Comparison of ENCODE assay signal across 10 mouse cellular contexts in genomic region chr14:55561860-55562259, GRCm38 (mm10). TPM values are rescaled to one million over a fixed set of nuclear protein-coding genes. Genes with fewer than 3 reads are reported as not detected.
DNase-seq lines count a peak whose midpoint lies in the region; ATAC-seq and TF ChIP-seq lines count a peak whose summit lies in the region.
"Had no signal": no experiment of that assay in that cellular context is flagged by ENCODE, and none has a peak within 500 bp of the region (broad histone marks: within the 10 kb centered on the region; RNA-seq: fewer than 3 reads in every experiment).

No protein-coding gene starts in this region.

- H3K27ac ChIP-seq in heart, embryonic 16.5 days (ENCODE audit: low read length), result no peak overlapping the region
- no peak overlapping the region for H3K27ac ChIP-seq in midbrain, embryonic 12.5 days (replicated peaks)
- no peak overlapping the region for H3K27ac ChIP-seq in midbrain, embryonic 11.5 days (ENCODE audit: low read depth, low read length)
- H3K27ac ChIP-seq in kidney, postnatal 0 days, result peak overlapping the region; percentile 79
- no peak overlapping the region for H3K27ac ChIP-seq in neural tube, embryonic 15.5 days (replicated peaks)

- peak overlapping the region; percentile 85; the same call in 1 of the 2 replicates for H3K4me2 ChIP-seq in heart, embryonic 16.5 days (ENCODE audit: low read depth, low read length)
- H3K4me2 ChIP-seq in midbrain, embryonic 12.5 days (replicated peaks), result peak overlapping the region; percentile 86
- no peak overlapping the region for H3K4me2 ChIP-seq in midbrain, embryonic 11.5 days
- H3K4me2 ChIP-seq in kidney, postnatal 0 days (ENCODE audit: low read length), result peak overlapping the region; percentile 85
- H3K4me2 ChIP-seq in neural tube, embryonic 15.5 days, result peak overlapping the region; percentile 86

- H3K4me3 ChIP-seq in heart, embryonic 16.5 days (ENCODE audit: low read length), result no peak overlapping the region
- no peak overlapping the region for H3K4me3 ChIP-seq in midbrain, embryonic 12.5 days
- H3K4me3 ChIP-seq in midbrain, embryonic 11.5 days (ENCODE audit: low read depth, low read length), result no peak overlapping the region
- H3K4me3 ChIP-seq in kidney, postnatal 0 days (replicated peaks; ENCODE audit: low read depth, low read length), result no peak overlapping the region
- peak overlapping the region; percentile 63; the same call in 1 of the 2 replicates for H3K4me3 ChIP-seq in neural tube, embryonic 15.5 days (replicated peaks)

- H3K9me3 ChIP-seq in heart, embryonic 16.5 days (replicated peaks; ENCODE audit: control insufficient read depth, low read length), result no peaks in the 10 kb centered on the region
- H3K9me3 ChIP-seq in midbrain, embryonic 12.5 days, result no peaks in the 10 kb centered on the region
- no peaks in the 10 kb centered on the region for H3K9me3 ChIP-seq in midbrain, embryonic 11.5 days (ENCODE audit: control insufficient read depth, low read length)
- H3K9me3 ChIP-seq in kidney, postnatal 0 days (replicated peaks; ENCODE audit: low read length), result no peaks in the 10 kb centered on the region
- no peaks in the 10 kb centered on the region for H3K9me3 ChIP-seq in neural tube, embryonic 15.5 days (replicated peaks)

- 84% methylated on average over 10 of the region's 10 CpGs for WGBS in heart, embryonic 16.5 days
- WGBS in midbrain, embryonic 12.5 days, result 91% methylated on average over 10 of the region's 10 CpGs
- WGBS in midbrain, embryonic 11.5 days, result 89% methylated on average over 10 of the region's 10 CpGs
- 69% methylated on average over 10 of the region's 10 CpGs for WGBS in kidney, postnatal 0 days
- 91% methylated on average over 10 of the region's 10 CpGs for WGBS in neural tube, embryonic 15.5 days

- H3K27me3 ChIP-seq in heart, embryonic 16.5 days (ENCODE audit: control insufficient read depth, insufficient read depth, low read length), result no peaks in the 10 kb centered on the region
- no peaks in the 10 kb centered on the region for H3K27me3 ChIP-seq in midbrain, embryonic 12.5 days
- no peaks in the 10 kb centered on the region for H3K27me3 ChIP-seq in midbrain, embryonic 11.5 days (ENCODE audit: control insufficient read depth, insufficient read depth, low read length)
- H3K27me3 ChIP-seq in kidney, postnatal 0 days (ENCODE audit: insufficient read depth, low read length), result no peaks in the 10 kb centered on the region
- no peaks in the 10 kb centered on the region for H3K27me3 ChIP-seq in neural tube, embryonic 15.5 days (replicated peaks)

- H3K36me3 ChIP-seq in heart, embryonic 16.5 days (ENCODE audit: control insufficient read depth, insufficient read depth), result peaks cover 35% of the 10 kb centered on the region
- H3K36me3 ChIP-seq in midbrain, embryonic 12.5 days, result peaks cover 37% of the 10 kb centered on the region
- peaks cover 4% of the 10 kb centered on the region; the same call in 1 of the 2 replicates for H3K36me3 ChIP-seq in midbrain, embryonic 11.5 days (ENCODE audit: control insufficient read depth, insufficient read depth, low read length)
- H3K36me3 ChIP-seq in kidney, postnatal 0 days (ENCODE audit: insufficient read depth, low read length), result peaks cover 29% of the 10 kb centered on the region
- H3K36me3 ChIP-seq in neural tube, embryonic 15.5 days, result peaks cover 34% of the 10 kb centered on the region

- TF ChIP-seq CTCF in kidney, postnatal 0 days (IDR thresholded peaks at IDR 0.05; ENCODE audit: low read depth), result no peak

- no peak for ATAC-seq in heart, embryonic 16.5 days (replicated peaks; ENCODE audit: extremely low read depth, insufficient read depth, low FRiP score)
- no peak for ATAC-seq in midbrain, embryonic 12.5 days (ENCODE audit: low FRiP score, low read depth)
- no peak for ATAC-seq in midbrain, embryonic 11.5 days (ENCODE audit: low FRiP score)
- no peak for ATAC-seq in kidney, postnatal 0 days (replicated peaks; ENCODE audit: low FRiP score, low read depth)
- ATAC-seq in neural tube, embryonic 15.5 days (ENCODE audit: low FRiP score), result no peak

- H3K9ac ChIP-seq in heart, embryonic 16.5 days (ENCODE audit: low read length), result no peak overlapping the region
- no peak overlapping the region for H3K9ac ChIP-seq in midbrain, embryonic 12.5 days (replicated peaks)
- H3K9ac ChIP-seq in midbrain, embryonic 11.5 days (ENCODE audit: low read length), result no peak overlapping the region
- H3K9ac ChIP-seq in kidney, postnatal 0 days (ENCODE audit: low read depth, low read length), result no peak overlapping the region
- no peak overlapping the region for H3K9ac ChIP-seq in neural tube, embryonic 15.5 days (replicated peaks)

- DNase-seq in heart, adult 8-10 months (ENCODE audit: low spot score), result no peak
- no peak for DNase-seq in midbrain, embryonic 11.5 days (ENCODE audit: low spot score, missing footprints)
- DNase-seq in kidney, postnatal 0 days (ENCODE audit: low spot score), result no peak
- DNase-seq in ovary, postnatal 14 days (ENCODE audit: low spot score), result no peak
- DNase-seq in adrenal gland, adult 8-10 months, result no peak
- DNase-seq: cerebellum, adult 18-20 months had no signal

- peaks cover 10% of the 10 kb centered on the region for H3K4me1 ChIP-seq in heart, embryonic 16.5 days (ENCODE audit: control insufficient read depth, insufficient read depth, low read length)
- H3K4me1 ChIP-seq in midbrain, embryonic 12.5 days, result peaks cover 17% of the 10 kb centered on the region
- peaks cover 9% of the 10 kb centered on the region for H3K4me1 ChIP-seq in midbrain, embryonic 11.5 days (ENCODE audit: control insufficient read depth, insufficient read depth, low read length)
- peaks cover 9% of the 10 kb centered on the region; the same call in 1 of the 2 replicates for H3K4me1 ChIP-seq in kidney, postnatal 0 days (replicated peaks; ENCODE audit: insufficient read depth, low read length)
- H3K4me1 ChIP-seq in neural tube, embryonic 15.5 days, result peaks cover 25% of the 10 kb centered on the region

RNA-seq across cellular contexts. Expression of gene A730061H03Rik, which starts 1.7 kb away (rescaled TPM):
- 1.2 and 1.5 TPM in 2 replicates for polyA plus RNA-seq in heart, embryonic 16.5 days (2015; fragmentation: Nextera tagmentation; extraction: Ambion mirVana)
- not detected for total RNA-seq in heart, adult 8-10 months (2022)
- not detected in 2 replicates for polyA plus RNA-seq in midbrain, embryonic 12.5 days (2016; fragmentation: Nextera tagmentation; extraction: Ambion mirVana)
- 0.92 TPM in 1 of 2 replicates, not detected in the other for polyA plus RNA-seq in midbrain, embryonic 11.5 days (2014; fragmentation: Nextera tagmentation; extraction: Ambion mirVana)
- 1.7 and 2.2 TPM in 2 replicates for polyA plus RNA-seq in kidney, postnatal 0 days (2015; fragmentation: Nextera tagmentation; extraction: Ambion mirVana)
- 0.46 and 0.75 TPM in 2 replicates for polyA plus RNA-seq in neural tube, embryonic 15.5 days (2015; fragmentation: Nextera tagmentation; extraction: Ambion mirVana)
- total RNA-seq in adrenal gland, adult 8-10 months (2022), result 1 to 10 TPM in 1 of 4 experiments, under 1 TPM in 2, not detected in 1; 0.70 to 1.2 (median 0.81) TPM

RNA-seq across cellular contexts. Expression of gene Dcaf11, which starts 2.1 kb away (rescaled TPM):
- 75.1 and 75.5 TPM in 2 replicates for polyA plus RNA-seq in heart, embryonic 16.5 days (2015; fragmentation: Nextera tagmentation; extraction: Ambion mirVana)
- total RNA-seq in heart, adult 8-10 months (2022), result 100 to 1,000 TPM; 161 to 180 (median 166) TPM
- polyA plus RNA-seq in midbrain, embryonic 12.5 days (2016; fragmentation: Nextera tagmentation; extraction: Ambion mirVana), result 113 and 117 TPM in 2 replicates
- polyA plus RNA-seq in midbrain, embryonic 11.5 days (2014; fragmentation: Nextera tagmentation; extraction: Ambion mirVana), result 76.4 and 85.4 TPM in 2 replicates
- 109 and 116 TPM in 2 replicates for polyA plus RNA-seq in kidney, postnatal 0 days (2015; fragmentation: Nextera tagmentation; extraction: Ambion mirVana)
- polyA plus RNA-seq in neural tube, embryonic 15.5 days (2015; fragmentation: Nextera tagmentation; extraction: Ambion mirVana), result 98.9 and 102 TPM in 2 replicates
- 100 to 1,000 TPM; 146 to 159 (median 158) TPM for total RNA-seq in adrenal gland, adult 8-10 months (2022)

RNA-seq across cellular contexts. Expression of gene Fitm1, which starts 13.6 kb away (rescaled TPM):
- 79.4 and 85.6 TPM in 2 replicates for polyA plus RNA-seq in heart, embryonic 16.5 days (2015; fragmentation: Nextera tagmentation; extraction: Ambion mirVana)
- 100 to 1,000 TPM; 165 to 203 (median 175) TPM for total RNA-seq in heart, adult 8-10 months (2022)
- 0.24 TPM in 1 of 2 replicates, not detected in the other for polyA plus RNA-seq in midbrain, embryonic 12.5 days (2016; fragmentation: Nextera tagmentation; extraction: Ambion mirVana)
- polyA plus RNA-seq in midbrain, embryonic 11.5 days (2014; fragmentation: Nextera tagmentation; extraction: Ambion mirVana), result not detected in 2 replicates
- polyA plus RNA-seq in kidney, postnatal 0 days (2015; fragmentation: Nextera tagmentation; extraction: Ambion mirVana), result 13.0 and 13.3 TPM in 2 replicates
- 1.6 and 2.0 TPM in 2 replicates for polyA plus RNA-seq in neural tube, embryonic 15.5 days (2015; fragmentation: Nextera tagmentation; extraction: Ambion mirVana)
- under 1 TPM; 0.74 to 0.98 (median 0.85) TPM for total RNA-seq in adrenal gland, adult 8-10 months (2022)
- total RNA-seq: layer of hippocampus, adult 18-20 months had no signal

RNA-seq across cellular contexts. Expression of gene Psme1, which starts 16.1 kb away (rescaled TPM):
- 223 and 227 TPM in 2 replicates for polyA plus RNA-seq in heart, embryonic 16.5 days (2015; fragmentation: Nextera tagmentation; extraction: Ambion mirVana)
- 100 to 1,000 TPM; 273 to 297 (median 284) TPM for total RNA-seq in heart, adult 8-10 months (2022)
- polyA plus RNA-seq in midbrain, embryonic 12.5 days (2016; fragmentation: Nextera tagmentation; extraction: Ambion mirVana), result 122 and 127 TPM in 2 replicates
- 111 and 114 TPM in 2 replicates for polyA plus RNA-seq in midbrain, embryonic 11.5 days (2014; fragmentation: Nextera tagmentation; extraction: Ambion mirVana)
- polyA plus RNA-seq in kidney, postnatal 0 days (2015; fragmentation: Nextera tagmentation; extraction: Ambion mirVana), result 179 and 181 TPM in 2 replicates
- 214 and 228 TPM in 2 replicates for polyA plus RNA-seq in neural tube, embryonic 15.5 days (2015; fragmentation: Nextera tagmentation; extraction: Ambion mirVana)
- 100 to 1,000 TPM; 253 to 384 (median 292) TPM for total RNA-seq in adrenal gland, adult 8-10 months (2022)

RNA-seq across cellular contexts. Expression of gene Pck2, which starts 21.8 kb away (rescaled TPM):
- 36.8 and 42.8 TPM in 2 replicates for polyA plus RNA-seq in heart, embryonic 16.5 days (2015; fragmentation: Nextera tagmentation; extraction: Ambion mirVana)
- 10 to 100 TPM in 2 of 4 experiments, 1 to 10 TPM in 2; 6.6 to 12.5 (median 9.3) TPM for total RNA-seq in heart, adult 8-10 months (2022)
- polyA plus RNA-seq in midbrain, embryonic 12.5 days (2016; fragmentation: Nextera tagmentation; extraction: Ambion mirVana), result 16.8 and 22.0 TPM in 2 replicates
- polyA plus RNA-seq in midbrain, embryonic 11.5 days (2014; fragmentation: Nextera tagmentation; extraction: Ambion mirVana), result 10.0 and 10.7 TPM in 2 replicates
- polyA plus RNA-seq in kidney, postnatal 0 days (2015; fragmentation: Nextera tagmentation; extraction: Ambion mirVana), result 38.2 and 42.2 TPM in 2 replicates
- 30.5 and 30.9 TPM in 2 replicates for polyA plus RNA-seq in neural tube, embryonic 15.5 days (2015; fragmentation: Nextera tagmentation; extraction: Ambion mirVana)
- total RNA-seq in adrenal gland, adult 8-10 months (2022), result 10 to 100 TPM; 36.5 to 44.6 (median 40.6) TPM
